Mouse (Mus musculus) gonadal fat pad, adult 2 months (tissue): ENCODE measurements at regions not wholly inside any gene's neighbourhood (a gene's known extent, or its start where the extent isn't known, plus 50 kb on each side); places are given as distances from the start of the nearest gene placed in this dataset.
"Not testable (repeated sequence)": the region's sequence is repeated elsewhere in the genome, so short reads cannot be mapped to it uniquely, and the experiment has no call there.

Source experiments
- DNase-seq: peaks from one replicate; pipeline ENCODE4 v3.0.0-alpha.2; 2012; ENCODE audit warnings: low read depth

DNA sequence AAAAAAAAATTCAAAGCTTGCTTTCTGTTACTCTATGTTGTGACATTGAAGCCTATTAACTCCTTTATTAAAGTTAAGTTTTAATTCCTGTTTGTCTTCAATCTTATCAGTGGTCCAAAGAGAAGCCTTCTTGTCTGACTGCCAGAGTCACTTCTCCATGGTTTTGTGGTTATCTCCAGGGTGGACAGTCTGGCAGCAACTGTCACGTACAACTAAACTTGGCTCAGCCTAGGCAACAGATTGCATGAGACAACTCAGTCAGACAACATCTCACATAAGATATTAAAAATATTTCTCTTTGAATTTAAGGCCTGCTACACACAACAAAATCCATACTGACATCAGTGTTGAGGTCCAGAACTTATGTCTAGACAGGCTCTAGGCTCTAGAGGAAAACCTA is 406.7 kb upstream of the Slc39a10 start:
- no peak for DNase-seq

DNA sequence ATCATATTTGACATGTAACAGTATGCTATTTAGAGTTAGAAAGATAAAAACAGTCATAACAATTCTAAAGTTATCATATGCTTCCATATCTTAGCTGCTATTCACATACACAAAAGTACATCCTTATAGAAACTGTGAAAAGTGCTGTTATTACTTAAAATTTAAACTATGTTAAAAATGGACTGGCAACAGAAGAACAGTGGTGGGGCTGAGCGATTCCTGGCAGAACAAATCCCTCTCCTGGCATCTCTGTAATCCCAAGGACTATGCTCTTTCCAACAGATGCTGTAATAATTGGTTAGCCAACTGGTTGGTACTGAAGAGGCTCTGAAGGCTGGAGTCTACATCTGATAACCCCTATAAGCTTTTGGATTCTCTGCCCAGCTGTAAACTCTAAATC is 393.0 kb upstream of the Slc39a10 start:
- peak; percentile 22 for DNase-seq

DNA sequence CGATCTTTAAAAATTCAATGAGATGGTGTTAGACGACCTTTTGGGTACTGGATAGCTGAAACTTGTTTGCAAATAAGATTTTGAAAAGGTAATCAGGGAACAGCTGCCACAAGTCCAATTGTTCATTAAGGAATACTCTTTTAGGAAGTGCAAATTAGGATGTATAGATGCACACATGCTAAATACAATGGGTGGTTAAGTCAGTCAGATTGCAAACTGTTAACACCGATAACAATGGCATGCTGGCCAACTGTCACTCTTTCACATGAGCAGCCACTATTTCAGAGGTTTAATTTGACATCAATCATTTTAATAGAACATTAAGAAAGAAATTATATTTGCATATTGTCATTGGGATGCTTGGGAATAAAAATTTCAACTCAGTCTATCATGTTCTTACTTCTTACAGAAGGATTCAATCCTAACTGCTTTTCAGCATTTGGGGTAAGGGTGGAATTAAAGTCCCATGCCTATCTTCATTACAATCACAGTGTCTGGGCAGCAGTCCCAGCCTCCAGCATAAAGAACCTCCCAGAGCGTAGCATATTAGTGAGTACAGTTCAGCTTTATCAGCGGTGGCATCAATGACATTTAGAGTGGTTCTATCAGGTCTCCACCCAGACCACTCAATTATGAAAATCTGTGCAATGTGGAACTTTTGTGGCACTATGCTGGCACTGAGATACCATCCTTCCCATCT is 385.8 kb upstream of the Slc39a10 start:
- DNase-seq, result no peak

DNA sequence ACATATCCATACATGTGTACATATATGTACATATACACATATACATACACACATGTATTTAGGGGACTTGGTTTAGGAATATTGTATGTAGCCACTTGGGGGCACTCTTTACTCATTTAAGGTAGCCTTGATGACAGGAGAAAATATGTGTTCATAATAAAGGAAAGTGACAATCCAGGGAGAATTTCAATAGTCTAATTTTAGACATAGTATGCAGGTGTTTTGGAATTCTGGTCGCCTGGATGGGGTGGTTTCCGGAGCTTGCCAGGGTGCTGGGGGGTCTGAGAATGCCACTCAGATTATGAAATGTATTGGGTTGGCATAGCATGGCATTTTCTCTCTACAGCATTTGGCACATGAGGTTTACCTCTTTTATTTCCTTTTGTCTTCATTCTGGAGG is 385.2 kb upstream of the Slc39a10 start:
- no peak for DNase-seq

DNA sequence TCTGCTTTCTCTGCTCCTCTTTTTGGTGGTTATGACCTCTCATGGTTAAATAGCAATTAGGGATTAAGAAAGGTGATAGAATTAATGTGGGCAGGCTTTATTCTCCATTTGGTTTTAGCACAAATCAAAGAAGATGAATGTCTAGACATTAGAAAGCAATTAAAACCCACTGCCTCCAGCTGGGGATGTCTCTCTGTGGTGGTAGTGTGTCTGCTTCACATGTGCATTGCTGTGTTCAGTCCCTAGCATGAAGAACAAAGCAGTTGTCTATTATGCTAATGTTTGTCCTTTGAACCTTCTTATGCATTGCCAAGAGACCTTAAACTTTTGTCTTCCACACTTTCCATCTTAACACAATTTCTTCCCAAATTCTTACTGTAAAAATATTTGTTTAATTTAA is 379.5 kb upstream of the Slc39a10 start:
- DNase-seq, result no peak

DNA sequence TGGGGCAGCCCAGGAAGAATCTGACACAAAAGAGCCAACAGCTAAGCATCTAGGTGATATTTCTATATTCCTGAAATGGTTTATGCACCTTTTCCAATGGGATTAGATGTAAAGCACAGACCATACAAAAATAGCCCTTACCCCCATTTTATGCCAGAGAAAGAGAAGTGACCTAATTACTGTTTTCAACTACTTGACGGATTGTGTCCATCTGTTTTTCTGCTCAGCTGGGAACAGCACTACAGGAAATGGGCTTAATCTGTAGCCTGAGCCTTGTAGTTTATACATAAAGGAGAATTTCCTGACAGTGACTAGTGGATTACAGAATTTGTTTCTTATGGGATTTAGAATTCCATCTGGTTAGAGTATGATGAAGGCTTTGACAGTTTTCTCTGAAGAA is 371.0 kb upstream of the Slc39a10 start:
- no peak for DNase-seq

DNA sequence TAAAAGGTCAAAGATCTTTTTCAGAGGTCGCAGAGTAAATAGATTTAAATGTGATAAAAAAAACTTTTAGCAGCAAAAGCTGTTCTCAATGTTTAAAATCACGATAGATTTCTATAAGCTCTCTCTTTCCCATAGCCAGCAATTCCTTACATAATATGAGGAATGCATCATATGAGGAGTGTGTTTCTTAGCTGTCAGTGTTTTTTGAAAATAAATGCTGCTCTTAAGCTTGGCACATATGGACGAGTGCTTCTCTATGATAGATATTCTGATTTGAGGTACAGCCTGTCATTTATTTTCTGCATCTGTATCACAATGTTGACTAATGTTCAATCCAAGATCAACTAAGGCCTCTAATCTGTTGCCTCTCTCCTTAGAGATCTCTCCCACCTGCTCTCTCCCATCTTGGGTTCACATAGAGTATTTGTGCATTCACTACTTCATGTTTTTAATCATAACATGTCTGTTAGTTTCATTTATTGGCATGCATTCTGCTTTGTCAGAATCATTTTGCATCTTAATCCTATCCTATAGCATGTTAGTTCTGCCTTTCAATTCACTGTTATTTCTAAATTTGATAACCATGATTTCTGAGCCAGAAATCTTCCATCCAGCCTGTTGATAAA is 369.0 kb upstream of the Slc39a10 start:
- no peak for DNase-seq

DNA sequence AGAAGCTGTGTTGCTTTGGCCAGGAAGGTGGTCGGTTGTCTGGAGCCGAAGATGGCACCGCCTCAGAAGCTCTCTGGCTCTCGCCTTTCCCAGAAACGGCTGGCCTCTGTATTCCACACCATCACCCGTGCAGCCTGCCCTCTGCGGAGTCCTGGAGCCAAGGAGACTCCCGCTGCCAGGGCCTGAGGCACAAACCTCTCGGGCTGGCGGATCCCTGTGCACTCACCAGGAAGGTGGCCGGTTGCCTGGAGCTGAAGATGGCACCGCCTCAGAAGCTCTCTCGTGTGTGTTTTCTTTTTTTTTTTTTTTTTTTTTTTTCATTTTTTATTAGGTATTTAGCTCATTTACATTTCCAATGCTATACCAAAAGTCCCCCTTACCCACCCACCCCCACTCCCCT is 358.1 kb upstream of the Slc39a10 start:
- not testable (repeated sequence) for DNase-seq

DNA sequence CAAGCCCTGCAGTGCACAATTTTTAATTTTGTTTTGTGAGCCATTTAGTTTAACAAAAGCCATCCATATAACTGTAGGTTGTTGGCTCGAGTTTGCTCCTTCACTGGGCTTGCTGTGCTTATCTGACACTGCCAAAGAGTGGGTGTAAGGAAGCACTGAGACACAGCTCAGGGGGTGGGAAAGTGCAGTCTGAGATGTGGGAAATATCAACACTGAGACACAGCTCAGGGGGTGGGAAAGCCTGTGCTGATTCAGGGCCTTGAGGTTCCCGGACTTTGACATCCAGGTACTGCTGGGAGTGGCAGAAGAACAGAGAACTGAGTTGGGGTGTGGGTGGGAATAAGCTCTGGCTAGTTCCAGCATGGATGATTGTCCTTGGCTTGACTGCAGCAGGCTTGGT is 324.4 kb upstream of the Slc39a10 start:
- DNase-seq, result no peak

DNA sequence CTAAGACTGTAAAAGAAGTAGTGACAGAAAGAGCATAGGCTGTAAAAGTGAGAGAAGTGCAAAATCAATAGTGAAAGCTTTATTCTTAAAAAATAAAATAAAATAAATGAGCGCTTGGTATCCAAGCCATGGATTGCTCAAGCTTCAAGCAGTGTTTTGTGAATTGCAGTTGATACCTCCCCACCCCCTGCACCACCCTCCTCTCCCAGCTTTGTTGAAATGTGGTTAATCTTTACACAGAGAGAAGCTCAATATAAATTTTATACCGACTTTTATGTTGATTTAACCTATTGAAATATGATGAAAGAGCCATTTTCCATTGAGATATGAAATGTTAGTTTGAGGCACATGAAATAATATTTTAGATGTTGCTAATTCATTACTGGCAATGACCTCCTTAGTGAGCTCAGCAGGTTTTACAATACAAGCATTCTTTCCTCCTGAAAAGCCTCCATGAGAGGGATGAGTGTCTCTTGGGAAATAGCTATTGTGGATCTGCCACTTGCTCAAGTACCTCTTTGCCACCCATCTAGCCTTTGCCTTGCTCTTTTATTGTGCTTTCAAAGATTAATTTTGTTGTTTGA is 323.9 kb upstream of the Slc39a10 start:
- no peak for DNase-seq

DNA sequence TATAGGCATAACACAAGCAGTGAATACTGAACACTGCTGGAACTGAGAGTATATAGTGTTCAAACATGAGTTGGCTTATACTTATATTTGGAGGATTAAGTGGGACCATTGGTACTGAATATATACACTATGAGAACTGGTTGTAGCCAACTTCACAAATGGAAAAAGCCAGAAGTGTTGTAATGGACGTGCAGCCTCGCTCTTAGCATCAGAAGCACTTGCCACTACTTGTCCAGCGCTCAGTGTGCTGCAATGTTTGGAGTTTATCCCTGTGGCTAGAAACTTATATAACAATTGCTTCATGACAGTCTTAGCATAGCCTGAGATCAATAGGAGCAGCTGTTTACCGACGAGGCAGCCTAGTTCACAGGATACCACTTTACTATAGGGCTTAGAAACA is 320.8 kb upstream of the Slc39a10 start:
- DNase-seq, result peak; percentile 89

DNA sequence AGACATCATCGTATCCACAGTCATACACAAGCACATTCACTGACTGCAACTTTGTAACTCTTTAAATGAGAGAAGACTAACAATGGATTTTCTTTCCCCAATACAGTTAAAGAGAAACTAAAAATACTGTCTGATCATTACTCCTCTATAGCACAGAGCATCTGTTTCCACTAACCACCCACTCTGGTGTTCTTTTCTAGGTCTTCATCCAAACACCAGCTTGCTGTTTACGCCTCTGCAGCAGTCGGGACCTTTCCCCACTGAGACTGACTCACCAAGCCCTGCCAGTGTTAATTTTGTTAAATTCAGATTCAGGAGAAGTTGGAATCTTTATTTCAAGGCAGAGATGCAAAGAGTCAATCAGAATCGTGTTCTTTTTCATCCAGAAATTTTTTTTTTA is 300.3 kb upstream of the Slc39a10 start:
- DNase-seq, result no peak

DNA sequence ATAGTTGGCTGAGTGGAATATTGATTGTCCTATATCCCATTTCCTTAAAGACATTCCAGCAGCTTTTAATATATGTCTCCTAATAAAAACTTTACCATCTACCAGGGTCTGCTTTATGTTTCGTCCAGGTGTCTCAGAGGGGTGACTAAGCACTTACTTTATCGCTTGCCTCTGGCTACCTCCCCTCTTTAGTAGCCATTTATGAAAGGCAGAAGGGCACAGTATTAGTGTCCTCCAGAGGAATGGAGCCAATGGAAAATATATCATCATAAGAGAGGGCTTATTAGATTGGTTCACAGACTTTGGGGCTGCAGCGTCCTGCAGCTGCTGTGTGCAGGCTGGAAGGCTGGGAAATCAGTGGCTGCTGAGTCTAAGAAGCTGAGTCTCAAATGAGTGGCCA is 271.8 kb upstream of the Slc39a10 start:
- no peak for DNase-seq

DNA sequence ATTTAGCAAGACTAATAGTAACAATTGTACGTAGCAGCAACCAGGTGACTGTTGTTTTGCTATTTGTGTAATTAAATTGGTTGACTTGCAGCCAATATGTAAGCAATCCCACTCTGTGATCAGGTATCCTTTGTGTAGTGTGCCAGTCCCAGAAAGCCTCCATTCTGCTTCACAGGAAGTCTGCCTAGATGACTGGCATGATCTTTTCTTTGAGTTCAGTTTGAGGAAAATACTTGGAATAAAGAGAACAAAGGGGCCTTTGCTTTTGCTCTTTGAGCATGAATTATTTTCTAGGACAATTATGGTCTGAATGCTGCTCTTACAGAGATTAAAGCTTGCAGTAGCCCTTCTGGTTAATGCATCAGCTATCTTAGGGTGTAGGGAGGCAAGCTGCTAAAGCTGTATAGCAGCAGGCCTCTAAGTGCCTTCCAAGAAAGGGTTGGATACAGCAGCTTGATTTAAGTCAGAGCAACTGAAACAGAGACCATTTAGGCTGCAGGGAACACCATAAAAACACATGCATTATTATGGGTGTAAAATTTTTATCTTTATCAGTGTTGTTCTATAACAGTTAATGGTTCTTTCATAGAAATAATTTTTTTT is 271.3 kb upstream of the Slc39a10 start:
- no peak for DNase-seq

DNA sequence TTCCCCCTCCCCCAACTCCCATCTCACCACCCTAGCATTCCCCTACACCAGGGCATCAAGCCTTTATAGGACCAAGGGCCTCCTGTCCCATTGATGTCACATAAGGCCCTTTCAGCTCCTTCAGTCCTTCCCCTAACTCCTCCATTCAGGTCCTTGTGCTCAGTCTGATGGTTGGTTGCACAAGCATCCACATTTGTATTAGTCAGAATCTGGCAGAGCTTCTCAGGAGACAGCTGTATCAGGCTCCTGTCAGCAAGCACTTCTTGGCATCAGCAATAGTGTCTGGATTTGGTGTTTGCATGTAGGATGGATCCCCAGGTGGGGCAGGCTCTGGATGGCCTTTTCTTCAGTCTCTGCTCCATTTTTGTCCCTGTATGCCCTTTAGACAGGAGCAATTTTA is 237.4 kb upstream of the Slc39a10 start:
- DNase-seq, result not testable (repeated sequence)

DNA sequence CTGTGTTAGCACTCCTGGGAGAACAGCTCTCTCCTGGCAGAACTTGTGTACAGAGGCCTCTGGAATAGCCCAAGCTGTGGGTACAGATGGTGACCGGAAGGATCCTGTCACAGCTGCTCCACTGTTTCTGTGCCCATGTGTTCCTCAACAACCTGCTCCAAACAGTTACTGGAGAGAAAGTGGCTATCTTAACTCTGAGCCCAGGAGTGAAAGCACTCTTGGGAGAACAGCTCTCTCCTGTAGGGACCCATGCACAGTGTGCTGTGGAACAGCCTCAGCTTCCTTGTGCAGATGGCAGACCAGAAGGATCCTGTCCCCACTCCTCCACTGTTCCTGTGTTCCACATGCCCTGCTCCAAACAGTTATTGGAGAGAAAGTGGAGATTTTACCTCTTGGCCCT is 227.0 kb upstream of the Slc39a10 start:
- no peak for DNase-seq

DNA sequence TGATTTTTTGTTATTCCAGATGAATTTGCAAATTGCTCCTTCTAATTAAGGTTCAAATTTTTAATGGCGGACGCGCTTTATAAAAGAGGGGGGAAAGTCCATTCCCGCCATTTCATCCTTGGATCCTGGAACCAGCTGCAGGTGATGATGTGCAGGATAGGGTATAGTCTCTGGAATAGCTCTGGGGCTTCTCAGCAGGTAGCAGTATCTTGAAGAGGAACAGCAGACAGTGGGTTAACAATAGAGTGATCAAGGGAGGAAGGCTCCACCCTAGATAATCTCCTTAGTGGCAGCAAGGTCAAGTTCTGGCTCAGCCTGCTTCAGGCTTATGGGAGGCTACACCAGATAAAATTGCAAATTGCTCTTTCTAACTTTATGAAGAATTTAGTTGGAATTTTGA is 224.0 kb upstream of the Slc39a10 start:
- not testable (repeated sequence) for DNase-seq

DNA sequence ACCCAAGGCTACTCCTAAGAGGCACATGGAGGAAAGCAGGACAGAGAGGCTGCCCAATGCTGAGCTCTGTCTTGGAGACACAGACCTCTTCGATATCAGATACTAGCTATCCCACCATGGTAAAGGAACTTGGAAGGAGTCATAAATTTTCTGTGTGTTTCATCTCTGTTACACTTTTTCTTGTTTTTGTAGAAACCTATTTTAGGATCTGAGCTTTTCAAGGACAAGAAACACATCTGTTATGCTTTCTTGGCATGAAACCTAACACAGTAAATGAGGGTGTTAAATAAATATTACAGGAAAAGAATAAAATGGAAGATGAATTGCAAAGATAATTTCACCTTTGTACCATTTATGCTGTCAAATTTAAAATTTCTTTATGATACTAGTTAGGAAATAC is 219.8 kb upstream of the Slc39a10 start:
- no peak for DNase-seq

DNA sequence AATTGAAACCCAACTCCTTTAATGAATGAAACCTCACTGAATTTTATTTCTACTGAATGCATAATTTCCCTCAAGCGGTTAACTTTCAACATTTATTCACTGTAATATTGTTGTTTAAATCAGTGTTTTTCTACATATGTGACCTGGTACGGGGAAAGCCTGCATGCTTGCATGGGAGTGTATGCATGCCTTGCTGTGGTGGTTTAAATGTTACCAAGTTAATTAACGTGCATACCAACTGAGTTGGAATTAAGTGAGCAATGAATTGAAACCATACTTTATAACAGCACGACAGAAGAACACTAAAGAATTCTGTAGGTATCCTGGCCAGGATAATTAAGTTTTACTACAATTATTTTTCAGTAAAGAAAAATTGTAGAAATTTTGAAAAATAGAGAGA is 211.4 kb upstream of the Slc39a10 start:
- DNase-seq, result no peak

DNA sequence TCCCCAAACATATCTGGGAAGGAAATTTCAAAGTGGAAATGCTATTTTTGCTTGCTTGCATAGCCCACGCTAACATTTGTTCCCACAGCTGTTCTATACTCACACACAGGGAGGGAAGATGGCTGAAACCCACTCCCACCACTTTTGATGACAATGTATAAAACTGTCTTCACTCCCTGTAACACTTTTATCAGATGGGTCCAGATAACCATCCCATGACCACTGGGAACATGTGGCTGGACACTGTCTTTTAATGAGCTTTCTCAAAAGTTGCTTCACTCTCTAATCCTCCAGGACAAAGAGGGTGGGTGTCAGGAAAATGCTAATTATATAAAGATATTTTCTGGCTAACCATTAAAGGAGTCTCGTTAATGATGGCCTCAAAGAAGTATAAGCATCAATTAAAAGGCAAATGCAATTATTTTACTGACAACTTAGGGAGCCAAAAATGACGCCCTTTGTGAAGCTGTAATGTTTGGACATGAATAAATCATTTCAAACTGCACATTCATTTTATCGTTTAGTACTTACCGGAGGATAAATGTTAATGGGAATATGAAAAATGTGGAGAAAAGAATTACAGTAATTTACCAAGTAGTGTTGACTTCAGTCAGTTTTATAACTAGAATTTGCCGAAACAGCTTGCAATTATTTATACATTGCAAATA is 210.8 kb upstream of the Slc39a10 start:
- DNase-seq, result no peak

DNA sequence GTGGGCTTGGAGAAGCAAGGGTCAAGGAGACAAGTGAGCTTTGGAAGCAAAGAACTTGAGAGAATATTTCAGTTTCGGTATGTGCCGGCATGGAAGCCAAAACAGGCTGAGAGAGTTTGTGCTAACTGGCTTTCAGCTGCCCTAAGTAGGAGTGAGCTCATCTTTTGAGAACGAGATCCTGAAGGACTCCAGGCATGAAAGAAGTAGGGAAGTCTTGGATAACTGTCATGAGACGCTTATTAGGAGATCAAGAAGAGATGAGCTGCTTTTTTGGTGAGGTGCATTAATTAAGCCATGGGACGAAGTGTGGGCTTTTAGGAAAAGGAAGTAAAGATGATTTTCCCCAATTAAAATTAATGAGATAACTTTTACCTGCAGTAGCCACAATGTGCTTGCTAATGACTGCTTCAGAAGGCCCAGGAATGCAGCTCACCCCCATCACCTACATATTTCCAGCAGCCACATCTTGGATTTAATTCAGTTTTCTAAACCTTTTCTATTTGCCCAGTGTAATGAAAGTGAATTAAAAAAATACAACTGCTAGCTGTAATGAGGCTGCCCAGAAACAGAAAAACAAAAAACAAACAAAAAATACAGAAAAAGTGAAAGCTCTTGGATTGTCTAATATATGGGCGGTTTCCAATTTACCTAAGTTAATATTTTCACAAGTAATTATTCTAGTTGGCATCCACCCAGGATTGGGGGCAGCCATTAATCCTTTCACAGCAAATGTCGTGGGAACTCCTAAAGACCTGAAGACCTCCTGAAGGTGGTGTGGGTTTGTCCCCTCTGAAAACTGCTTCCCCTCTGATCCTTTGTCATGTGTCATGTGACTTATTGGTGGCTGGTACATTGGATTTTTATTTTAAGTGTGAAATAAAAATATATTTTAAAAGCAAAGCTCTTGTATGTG is 204.7 kb upstream of the Slc39a10 start:
- DNase-seq, result no peak

DNA sequence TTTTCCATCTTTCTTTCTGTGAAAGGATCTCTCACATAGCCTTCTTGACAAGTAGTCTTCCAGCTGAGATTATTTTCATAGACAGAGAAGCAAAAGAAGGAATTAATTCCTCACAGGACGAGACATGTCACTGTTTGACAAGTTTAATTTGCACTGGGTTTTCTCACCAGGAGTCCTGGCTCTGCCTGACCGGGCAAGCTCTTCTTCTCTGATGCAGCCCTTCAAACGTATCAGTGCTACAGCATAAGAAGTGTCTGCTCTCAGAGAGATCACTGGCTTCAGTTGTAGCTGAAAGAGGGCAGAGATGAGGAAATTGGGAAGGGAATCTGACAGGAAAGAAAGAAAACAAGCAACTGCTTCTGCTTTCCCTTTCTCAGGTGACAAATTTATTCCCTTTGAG is 201.8 kb upstream of the Slc39a10 start:
- DNase-seq, result no peak
